Mouse (Mus musculus) spleen, postnatal 10 days (tissue): ENCODE data around the gene Hsbp1.
"Not testable (repeated sequence)": the region's sequence is repeated elsewhere in the genome, so short reads cannot be mapped to it uniquely, and the experiment has no call there.

Source experiments
- DNase-seq, 2 experiments: peaks; one replicate each; pipeline ENCODE4 v3.0.0; 2021 to 2022; ENCODE audit warnings: low spot score in 2 of 2

The Hsbp1 gene

GRCm38 (mm10) chr8:119344190-119344856 is at the start of gene Hsbp1:
Gene Hsbp1, plus strand, starts transcription at chr8:119344488.
- DNase-seq = peak; percentile 96 to 98

- no peak for DNase-seq
These were observed 48.8 kb upstream of the Hsbp1 start for GRCm38 (mm10) chr8:119295477-119295876.

- peak in 1 of 2 experiments; percentile 41 for DNase-seq
These were observed 46.5 kb upstream of the Hsbp1 start for GRCm38 (mm10) chr8:119297752-119298151.

GRCm38 (mm10) chr8:119300335-119300734 is 44.0 kb upstream of the Hsbp1 start:
- no peak for DNase-seq

GRCm38 (mm10) chr8:119304196-119304595 is 40.1 kb upstream of the Hsbp1 start:
- no peak for DNase-seq

- peak; percentile 16 to 48 for DNase-seq
These were observed 32.9 kb upstream of the Hsbp1 start for GRCm38 (mm10) chr8:119311412-119311811.

- no peak for DNase-seq
These were observed 21.1 kb upstream of the Hsbp1 start for GRCm38 (mm10) chr8:119323215-119323614.

GRCm38 (mm10) chr8:119339546-119339945 is 4.7 kb upstream of the Hsbp1 start:
- no peak for DNase-seq

- no peak for DNase-seq
These were observed 682 bp upstream of the Hsbp1 start for GRCm38 (mm10) chr8:119343606-119344005.

GRCm38 (mm10) chr8:119345029-119345682 is 868 bp downstream of the Hsbp1 start:
- peak; percentile 17 to 34 for DNase-seq

- no peak for DNase-seq
These were observed 1.4 kb downstream of the Hsbp1 start for GRCm38 (mm10) chr8:119345683-119346075.

GRCm38 (mm10) chr8:119351647-119352046 is 7.4 kb downstream of the Hsbp1 start:
- no peak for DNase-seq

GRCm38 (mm10) chr8:119352977-119353658 is 8.8 kb downstream of the Hsbp1 start:
- no peak for DNase-seq

- no peak for DNase-seq
These were observed 9.4 kb downstream of the Hsbp1 start for GRCm38 (mm10) chr8:119353659-119354023.

GRCm38 (mm10) chr8:119356631-119357030 is 12.3 kb downstream of the Hsbp1 start:
- DNase-seq = not testable (repeated sequence)

- no peak for DNase-seq
These were observed 13.9 kb downstream of the Hsbp1 start for GRCm38 (mm10) chr8:119358175-119358574.

GRCm38 (mm10) chr8:119358836-119359235 is 14.5 kb downstream of the Hsbp1 start:
- DNase-seq = peak; percentile 48 to 79

GRCm38 (mm10) chr8:119360686-119361295 is 16.5 kb downstream of the Hsbp1 start:
- no peak for DNase-seq

GRCm38 (mm10) chr8:119374716-119375115 is 30.4 kb downstream of the Hsbp1 start:
- DNase-seq = not testable (repeated sequence)

- DNase-seq = no peak
These were observed 34.2 kb downstream of the Hsbp1 start for GRCm38 (mm10) chr8:119378476-119378875.

- DNase-seq = peak in 1 of 2 experiments; percentile 42
These were observed 36.3 kb downstream of the Hsbp1 start for GRCm38 (mm10) chr8:119380619-119381018.

- peak; percentile 24 to 69 for DNase-seq
These were observed 40.2 kb downstream of the Hsbp1 start for GRCm38 (mm10) chr8:119384478-119384877.
